Mouse (Mus musculus): ENCODE measurements at regions not wholly inside any gene's neighbourhood (a gene's known extent, or its start where the extent isn't known, plus 50 kb on each side); places are given as distances from the start of the nearest gene placed in this dataset.

GRCm38 (mm10) chr4:12263746-12264145 lies 91.9 kb upstream of the Fam92a start:
- TF ChIP-seq CTCF (IDR thresholded peaks at IDR 0.05; ENCODE audit: low read depth, low read length) (no peak), POLR2A (IDR thresholded peaks at IDR 0.05; ENCODE audit: insufficient read depth, low read length) (no peak), EP300 (IDR thresholded peaks at IDR 0.05; ENCODE audit: insufficient read depth, low read depth, low read length) (no peak)

All from ES-Bruce4 (cell line).